Mouse (Mus musculus) cerebellum, adult 2 months (tissue): Measurements from ENCODE around the gene Klhl32. TPM values are rescaled to one million over a fixed set of nuclear protein-coding genes. Genes with fewer than 3 reads are reported as not detected.
A peak's percentile ranks its signal among the peaks of the same experiment; 100 is the strongest.
"Not testable (repeated sequence)": the region's sequence is repeated elsewhere in the genome, so short reads cannot be mapped to it uniquely, and the experiment has no call there.

Experiments
- DNase-seq, 2 experiments: peaks; one replicate each; pipeline ENCODE4 v3.0.0; 2021
- H3K27ac ChIP-seq: fragments of 200-500 bp; 2 replicates; pipeline ENCODE4 v1.5.1; 2012; ENCODE audit warnings: low read length, control low read depth, inconsistent platforms; ENCODE audit not compliant: insufficient read depth
- H3K27me3 ChIP-seq: fragments of 200-500 bp; 2 replicates; pipeline ENCODE4 v1.6.1; 2012; ENCODE audit warnings: inconsistent platforms, mild to moderate bottlenecking, low read length, moderate library complexity; ENCODE audit not compliant: control insufficient read depth, insufficient read depth
- H3K4me1 ChIP-seq: fragments of 200-500 bp; 2 replicates; pipeline ENCODE4 v1.6.1; 2011; ENCODE audit warnings: low read length; ENCODE audit not compliant: control insufficient read depth, insufficient read depth
- H3K4me3 ChIP-seq: fragments of 200-500 bp; replicated peaks from 2 replicates; pipeline ENCODE3; 2011; ENCODE audit warnings: mild to moderate bottlenecking, low read depth, low read length, control low read depth; ENCODE audit not compliant: insufficient read depth
- CTCF ChIP-seq: fragments of 200-500 bp; IDR thresholded peaks from 2 replicates; pipeline ENCODE4 v1.5.1; 2011; ENCODE audit warnings: low read depth, mild to moderate bottlenecking, control low read depth, low read length, moderate library complexity, borderline replicate concordance; ENCODE audit not compliant: insufficient read depth
- POLR2A ChIP-seq: fragments of 200-500 bp; IDR thresholded peaks from 2 replicates; pipeline ENCODE4 v1.6.1; 2011; ENCODE audit warnings: low read length, control low read depth, borderline replicate concordance; ENCODE audit not compliant: insufficient read depth
- WGBS: fragments of 180-500 bp; shearing (Covaris S2); methylation state at CpG from one replicate; pipeline ENCODE4 v1.1.7; 2018; 5-methylcytosine and 5-hydroxymethylcytosine counted together
- polyA plus RNA-seq: library from polyadenylated mRNA; depleted of rRNA; stranded (reverse); fragments of >200 nt; gene quantifications from 2 replicates; pipeline ENCODE4 v1.2.3, GENCODE M21; 2012

Klhl32 gene
- polyA plus RNA-seq, 1 experiment, result 11.6 TPM

DNA sequence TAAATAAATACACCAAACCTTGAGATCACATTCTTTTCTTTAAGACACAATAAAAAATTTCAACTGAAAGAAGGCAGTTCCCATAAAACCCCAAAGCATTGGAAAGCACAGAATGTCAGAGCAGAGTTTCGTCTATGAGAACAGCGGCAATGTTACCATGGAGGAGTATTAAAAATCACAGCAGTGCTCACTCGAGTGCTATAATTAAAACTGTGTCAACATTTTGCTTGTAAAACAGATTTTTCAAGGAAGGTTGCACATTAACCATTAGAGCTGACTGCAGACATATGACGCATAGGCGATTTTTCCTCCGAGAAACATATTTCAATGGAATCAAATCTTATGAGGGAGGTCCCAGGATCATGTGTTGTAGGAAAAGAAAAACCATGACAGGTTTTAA, 191.7 kb downstream of the Klhl32 start:
- no peaks in the 10 kb centered on the region for H3K4me1 ChIP-seq
- no peak overlapping the region for H3K27ac ChIP-seq
- TF ChIP-seq POLR2A (no peak), CTCF (no peak)
- no peak for DNase-seq
- no peaks in the 10 kb centered on the region for H3K27me3 ChIP-seq
- no peak overlapping the region for H3K4me3 ChIP-seq
- 83% methylated on average over 6 of the region's 6 CpGs for WGBS

GRCm38 (mm10) chr4:24644735-24645134, 206.2 kb downstream of the Klhl32 start:
- not testable (repeated sequence) for H3K4me3 ChIP-seq, H3K27ac ChIP-seq, H3K4me1 ChIP-seq, H3K27me3 ChIP-seq, DNase-seq
- 96% methylated on average over 7 of the region's 8 CpGs for WGBS

- DNase-seq, result no peak
- peaks cover 4% of the 10 kb centered on the region; the same call in 1 of the 2 replicates for H3K4me1 ChIP-seq
- no peak overlapping the region for H3K27ac ChIP-seq
- no peak overlapping the region for H3K4me3 ChIP-seq
- no peak for TF ChIP-seq POLR2A
- no peak for TF ChIP-seq CTCF
- no peaks in the 10 kb centered on the region for H3K27me3 ChIP-seq
- 11% methylated on average over 2 of the region's 2 CpGs for WGBS
These were observed 208.6 kb downstream of the Klhl32 start for GRCm38 (mm10) chr4:24642306-24642705.

DNA sequence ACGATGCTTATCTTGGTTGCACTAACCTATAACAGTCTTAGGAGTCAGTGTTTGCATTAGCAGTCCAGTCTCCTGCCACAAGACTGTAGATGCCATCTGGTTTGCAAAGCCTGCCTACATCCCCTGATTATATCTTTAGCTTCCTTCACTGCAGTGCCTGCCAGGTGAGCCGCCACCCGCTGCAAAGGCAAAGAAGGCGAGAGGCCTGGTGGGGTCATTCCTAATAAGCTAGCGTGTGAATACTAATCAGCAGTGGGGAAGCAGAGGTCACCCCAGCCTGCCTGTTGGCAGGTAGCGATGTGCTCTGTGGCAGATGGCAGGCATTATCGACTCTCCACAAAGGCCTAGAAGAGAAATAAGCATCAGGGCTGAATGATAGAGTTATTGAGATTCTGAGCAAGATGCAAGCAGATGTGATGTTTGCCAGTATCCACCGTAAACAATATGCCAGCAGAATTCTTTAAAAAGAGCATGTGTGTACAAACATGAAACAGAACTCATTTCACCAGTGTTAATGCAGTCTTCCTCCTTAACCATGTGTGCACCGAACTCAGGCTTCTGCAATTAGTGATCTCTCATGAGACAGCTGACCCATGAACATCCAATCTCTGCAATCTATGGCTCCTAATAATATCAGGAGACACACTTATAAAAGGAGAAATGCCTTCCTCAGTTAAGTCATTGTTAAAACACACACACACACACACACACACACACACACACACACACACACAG, 219.6 kb downstream of the Klhl32 start:
- Histone ChIP-seq H3K4me3 (no peak overlapping the region), H3K4me1 (peaks cover 10% of the 10 kb centered on the region; the same call in 1 of the 2 replicates), H3K27ac (no peak overlapping the region; the same call in 1 of the 2 replicates), H3K27me3 (no peaks in the 10 kb centered on the region)
- 23% methylated on average over 9 of the region's 9 CpGs for WGBS
- peak; percentile 65 to 76 for DNase-seq
- TF ChIP-seq POLR2A (no peak), CTCF (no peak)

DNA sequence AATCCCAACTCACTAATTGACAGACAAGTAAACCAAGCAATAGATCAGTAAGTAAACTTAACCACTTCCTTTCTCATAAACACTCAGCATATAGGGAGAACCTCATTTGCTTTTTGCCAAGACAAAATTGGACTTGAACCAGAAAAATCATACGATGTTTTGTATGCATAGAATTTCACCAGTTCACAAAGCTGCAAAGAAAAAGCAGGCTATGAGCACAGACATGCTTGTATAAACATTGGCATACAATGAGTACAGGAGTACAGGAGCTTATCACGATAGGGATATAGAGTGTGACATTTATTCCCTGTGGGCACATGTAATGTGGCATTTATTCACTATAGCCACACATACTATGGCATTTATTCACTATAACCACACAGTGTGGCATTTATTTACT, 220.5 kb downstream of the Klhl32 start:
- H3K27ac ChIP-seq, result no peak overlapping the region
- H3K4me1 ChIP-seq, result peaks cover 10% of the 10 kb centered on the region; the same call in 1 of the 2 replicates
- H3K27me3 ChIP-seq, result no peaks in the 10 kb centered on the region
- WGBS, result 62% methylated on average over 2 of the region's 2 CpGs
- H3K4me3 ChIP-seq, result no peak overlapping the region
- no peak for DNase-seq
- TF ChIP-seq POLR2A (no peak), CTCF (no peak)

GRCm38 (mm10) chr4:24627871-24628270, 223.1 kb downstream of the Klhl32 start:
- Histone ChIP-seq H3K27me3 (no peaks in the 10 kb centered on the region), H3K27ac (no peak overlapping the region), H3K4me3 (no peak overlapping the region), H3K4me1 (peaks cover 10% of the 10 kb centered on the region; the same call in 1 of the 2 replicates)
- TF ChIP-seq POLR2A, result no peak
- no peak for TF ChIP-seq CTCF
- 89% methylated on average over 1 of the region's 1 CpGs for WGBS
- no peak for DNase-seq

DNA sequence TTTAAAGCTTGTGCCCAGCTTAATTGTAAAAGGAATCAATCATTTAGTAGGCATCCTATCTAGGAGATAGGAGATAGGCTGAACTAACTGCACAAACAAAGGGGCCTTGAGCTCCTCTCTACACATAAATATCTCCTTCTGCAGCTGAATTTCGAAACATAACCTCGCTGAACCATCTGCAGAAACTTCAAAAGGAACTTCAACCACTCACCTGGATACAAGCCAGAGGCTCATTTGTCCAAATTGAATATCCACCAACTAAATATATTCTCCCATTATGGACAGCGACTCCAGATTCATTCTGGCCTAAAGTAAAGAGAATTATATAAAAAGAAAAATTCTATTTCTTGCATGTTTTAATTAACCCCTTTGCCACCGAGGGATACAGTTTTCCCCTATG, 224.2 kb downstream of the Klhl32 start:
- Histone ChIP-seq H3K27me3 (no peaks in the 10 kb centered on the region), H3K4me3 (no peak overlapping the region), H3K27ac (no peak overlapping the region), H3K4me1 (peaks cover 12% of the 10 kb centered on the region; the same call in 1 of the 2 replicates)
- WGBS, result 79% methylated on average over 4 of the region's 4 CpGs
- TF ChIP-seq CTCF (no peak), POLR2A (no peak)
- DNase-seq, result no peak

GRCm38 (mm10) chr4:24625951-24626584, 224.9 kb downstream of the Klhl32 start:
- Histone ChIP-seq H3K27ac (no peak overlapping the region), H3K4me1 (peaks cover 6% of the 10 kb centered on the region; the same call in 1 of the 2 replicates), H3K4me3 (no peak overlapping the region), H3K27me3 (no peaks in the 10 kb centered on the region)
- 84% methylated on average over 13 of the region's 13 CpGs for WGBS
- DNase-seq, result no peak
- TF ChIP-seq CTCF (no peak), POLR2A (no peak)
